Mouse (Mus musculus) testis, adult 2 months (tissue): ENCODE data around the gene Gnpat.

Source experiments
- CTCF ChIP-seq: fragments of 200-500 bp; IDR thresholded peaks from 2 replicates; pipeline ENCODE4 v1.5.1; 2012; ENCODE audit warnings: low read depth, mild to moderate bottlenecking, inconsistent platforms, low read length, moderate library complexity; ENCODE audit not compliant: control insufficient read depth, insufficient read depth, insufficient replicate concordance
- POLR2A ChIP-seq: fragments of 200-500 bp; IDR thresholded peaks from 2 replicates; pipeline ENCODE4 v1.6.1; 2012; ENCODE audit warnings: low read depth, mild to moderate bottlenecking, inconsistent platforms, low read length, moderate library complexity; ENCODE audit not compliant: control insufficient read depth

- TF ChIP-seq CTCF (peak; percentile 80), POLR2A (no peak)
These were observed 35.4 kb upstream of the Gnpat start for GRCm38 (mm10) chr8:124827387-124827786.
